Mouse (Mus musculus) layer of hippocampus, adult 18-20 months (tissue): ENCODE measurements around the gene Adprhl1. TPM values are rescaled to one million over a fixed set of nuclear protein-coding genes. Genes with fewer than 3 reads are reported as not detected.

Source experiments
- DNase-seq, 2 experiments: peaks; one replicate each; pipeline ENCODE4 v3.0.0; 2022; ENCODE audit warnings: low spot score in 2 of 2
- total RNA-seq, 2 experiments: library from RNA; stranded (reverse); gene quantifications; 2 replicates each; pipeline ENCODE4 v1.2.3; 2021

Adprhl1 gene
- total RNA-seq, 2 experiments from 2014 or later = 0.74 to 1.8 TPM

DNA sequence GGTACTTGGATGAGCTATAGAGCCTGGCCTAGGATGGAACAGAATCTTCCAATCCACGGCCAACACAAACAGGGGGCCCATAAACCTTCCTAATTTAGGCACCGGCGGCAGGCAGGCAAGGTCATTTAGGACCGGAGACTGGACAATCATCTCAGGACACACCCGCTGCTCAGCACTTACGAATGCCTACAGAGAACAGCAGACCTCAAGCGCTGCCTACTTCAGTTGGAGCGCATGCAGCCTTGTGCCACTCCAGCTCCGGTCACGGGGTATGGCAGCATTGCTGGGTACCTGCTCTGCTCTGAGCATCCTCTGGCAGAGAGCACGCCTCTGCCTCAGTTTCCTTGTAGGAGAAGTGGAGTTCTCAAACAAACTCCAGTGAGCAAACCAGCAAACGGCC is 24.2 kb downstream of the Adprhl1 start:
- no peak for DNase-seq

DNA sequence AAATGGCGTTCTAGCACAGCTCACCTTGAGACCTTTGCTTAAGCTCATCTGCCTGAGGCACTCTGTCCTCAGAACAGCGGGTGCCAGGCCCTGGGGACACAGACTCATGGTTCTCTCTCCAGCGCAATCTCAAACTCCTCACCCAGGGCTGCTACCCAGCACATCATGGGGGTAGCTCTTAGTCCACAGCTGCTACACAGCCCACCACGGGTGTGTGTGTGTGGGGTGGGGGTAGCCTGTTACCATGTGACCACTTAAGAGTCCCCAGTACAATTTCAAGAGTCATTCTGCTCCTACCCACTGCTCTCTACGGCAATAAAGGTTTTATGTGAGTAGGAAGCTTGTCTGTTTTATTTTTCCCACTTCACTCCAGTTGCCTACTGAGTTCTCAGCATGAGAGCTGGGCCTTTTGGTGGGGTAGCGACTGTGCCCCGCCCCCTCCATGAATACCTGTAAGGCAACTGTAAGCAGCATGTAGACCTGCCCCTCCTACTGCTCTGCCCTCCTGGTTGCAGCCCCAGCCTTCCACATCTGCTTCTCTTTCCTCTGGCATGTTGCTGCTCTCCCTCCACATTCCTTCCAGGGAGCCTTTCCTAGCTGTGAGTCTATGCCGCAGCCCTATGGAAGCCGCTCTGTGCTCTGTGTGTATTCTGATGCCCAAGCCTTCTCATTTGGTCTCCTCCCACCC is 24.9 kb downstream of the Adprhl1 start:
- no peak for DNase-seq

DNA sequence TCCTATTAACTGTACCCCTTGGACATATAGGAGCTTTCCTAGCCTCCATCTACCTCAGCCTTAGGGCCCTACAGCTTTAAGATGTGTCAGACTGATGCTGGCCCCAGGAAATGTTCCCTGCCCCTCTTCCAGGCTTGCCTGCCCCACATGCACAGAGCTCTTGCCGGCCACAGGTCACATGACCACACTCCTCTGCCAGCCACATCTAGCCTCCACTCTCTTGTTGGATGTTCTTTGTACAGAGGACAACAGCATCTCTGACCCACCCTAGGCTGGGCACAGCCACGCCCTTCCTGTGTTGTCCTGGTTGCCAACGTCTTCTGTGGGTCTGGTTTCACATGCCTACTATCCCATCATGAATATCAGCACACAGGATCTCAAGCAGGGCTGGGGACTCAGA is 26.8 kb downstream of the Adprhl1 start:
- DNase-seq = no peak

DNA sequence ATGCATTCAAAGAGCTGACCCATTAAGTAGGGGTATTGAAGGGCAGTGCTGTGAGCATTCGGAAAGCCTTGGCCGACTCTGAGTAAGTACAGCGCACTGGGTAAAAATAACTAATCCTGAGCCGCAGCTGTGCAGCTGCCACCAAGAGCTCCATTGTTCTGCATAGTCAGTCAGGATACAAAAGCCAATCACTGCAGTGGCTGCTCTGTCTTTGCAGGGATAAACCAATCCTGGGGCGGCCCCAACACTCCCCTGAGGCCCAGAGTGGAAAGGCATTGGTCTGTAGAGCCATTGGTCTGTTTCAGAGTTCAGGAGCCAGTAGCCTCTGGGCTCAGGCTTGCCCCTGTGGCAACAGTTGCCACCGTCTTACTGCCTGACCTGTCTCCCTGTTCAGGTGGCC is 27.7 kb downstream of the Adprhl1 start:
- peak in 1 of 2 experiments; percentile 42 for DNase-seq

DNA sequence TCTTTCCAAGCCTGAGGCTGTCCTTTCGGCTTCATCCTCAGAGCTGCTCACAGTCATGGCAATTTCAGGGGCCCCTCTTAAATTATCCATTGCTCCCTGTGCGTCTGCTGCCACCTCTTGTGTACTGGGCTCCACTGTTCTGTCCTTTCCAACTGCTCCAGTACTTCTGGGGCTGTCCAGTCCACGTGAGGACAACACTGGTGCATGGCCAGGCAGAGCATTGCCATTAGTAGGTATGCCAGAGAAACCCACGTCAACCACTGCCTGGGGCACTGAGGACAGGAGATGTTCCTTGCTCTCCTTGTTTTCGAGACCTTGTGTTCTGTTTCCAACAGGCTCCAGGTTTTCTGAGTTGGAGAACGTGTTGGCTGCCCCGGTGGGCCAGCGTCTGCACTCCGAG is 29.5 kb downstream of the Adprhl1 start:
- no peak for DNase-seq

DNA sequence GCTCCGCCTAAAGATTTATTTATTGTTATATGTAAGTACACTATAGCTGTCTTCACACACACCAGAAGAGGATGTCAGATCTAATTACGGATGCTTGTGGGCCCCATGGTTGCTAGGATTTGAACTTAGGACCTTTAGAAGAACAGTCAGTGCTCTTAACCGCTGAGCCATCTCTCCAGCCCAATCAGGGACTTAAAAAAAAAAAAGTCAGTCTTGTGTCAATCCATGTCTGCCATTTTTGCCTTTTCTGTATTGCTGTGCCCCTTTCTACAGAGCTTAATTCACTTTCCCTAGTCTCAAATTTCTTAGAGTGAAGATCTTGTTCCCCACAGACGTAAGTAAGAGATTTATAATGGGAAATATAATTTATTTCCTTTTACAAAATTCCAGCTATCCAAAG is 35.5 kb downstream of the Adprhl1 start:
- DNase-seq = no peak

DNA sequence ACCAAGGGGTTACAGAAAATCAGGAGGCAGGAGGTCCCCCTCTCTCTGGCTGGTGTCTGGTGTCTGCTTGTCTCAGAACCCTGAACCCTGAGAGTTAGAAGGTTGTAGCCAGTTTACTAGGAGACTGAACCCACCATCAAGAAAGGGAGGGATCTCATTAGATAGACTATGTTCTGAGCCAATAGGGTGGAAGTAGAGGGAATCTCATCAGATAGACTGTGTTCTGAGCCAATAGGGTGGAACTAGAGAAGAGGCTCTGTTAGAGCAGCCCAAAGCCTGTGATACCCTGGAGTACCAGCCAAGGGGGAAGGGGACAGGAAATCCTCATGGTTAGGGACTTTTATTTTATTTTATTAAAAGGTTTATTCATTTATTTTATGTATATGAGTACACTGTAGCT is 36.0 kb downstream of the Adprhl1 start:
- no peak for DNase-seq

DNA sequence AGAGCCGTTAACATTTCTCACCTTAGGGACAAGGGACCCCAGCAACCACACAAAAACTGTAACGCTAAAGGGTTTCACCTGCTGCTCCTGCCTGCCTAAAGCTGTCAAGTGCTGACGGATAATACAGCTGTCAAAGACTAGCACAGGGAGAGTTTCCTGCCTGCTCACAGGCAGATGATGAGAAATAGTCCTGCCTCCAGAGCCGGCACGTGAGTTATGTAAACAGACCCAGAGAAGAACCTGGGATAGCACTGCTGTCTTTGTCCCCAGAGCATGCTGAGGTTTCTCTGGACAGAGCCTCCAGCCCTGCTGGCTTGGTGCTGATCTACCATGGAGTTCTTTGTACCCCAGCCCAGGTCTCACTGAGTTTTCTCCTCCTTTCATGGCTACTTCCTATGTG is 36.9 kb downstream of the Adprhl1 start:
- no peak for DNase-seq

DNA sequence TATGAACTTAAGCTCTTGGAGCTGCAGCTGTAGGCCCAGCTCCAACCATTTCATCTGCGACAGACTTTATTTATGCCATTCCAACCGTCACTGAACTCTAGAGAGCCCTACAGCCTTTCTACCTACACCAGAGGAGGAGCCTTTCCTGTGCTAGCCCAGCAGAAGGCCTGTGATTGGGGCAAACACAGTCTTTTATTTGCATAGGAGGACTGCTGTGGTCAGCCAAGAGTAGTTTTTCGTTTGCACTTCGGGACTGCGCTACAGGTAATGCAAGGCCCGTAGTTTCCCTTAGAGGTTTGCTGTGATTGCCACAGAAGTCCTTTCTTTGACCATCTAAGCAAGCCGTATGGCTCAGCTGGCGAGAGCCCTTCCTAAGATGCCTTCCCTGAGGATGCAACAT is 37.6 kb downstream of the Adprhl1 start:
- no peak for DNase-seq

DNA sequence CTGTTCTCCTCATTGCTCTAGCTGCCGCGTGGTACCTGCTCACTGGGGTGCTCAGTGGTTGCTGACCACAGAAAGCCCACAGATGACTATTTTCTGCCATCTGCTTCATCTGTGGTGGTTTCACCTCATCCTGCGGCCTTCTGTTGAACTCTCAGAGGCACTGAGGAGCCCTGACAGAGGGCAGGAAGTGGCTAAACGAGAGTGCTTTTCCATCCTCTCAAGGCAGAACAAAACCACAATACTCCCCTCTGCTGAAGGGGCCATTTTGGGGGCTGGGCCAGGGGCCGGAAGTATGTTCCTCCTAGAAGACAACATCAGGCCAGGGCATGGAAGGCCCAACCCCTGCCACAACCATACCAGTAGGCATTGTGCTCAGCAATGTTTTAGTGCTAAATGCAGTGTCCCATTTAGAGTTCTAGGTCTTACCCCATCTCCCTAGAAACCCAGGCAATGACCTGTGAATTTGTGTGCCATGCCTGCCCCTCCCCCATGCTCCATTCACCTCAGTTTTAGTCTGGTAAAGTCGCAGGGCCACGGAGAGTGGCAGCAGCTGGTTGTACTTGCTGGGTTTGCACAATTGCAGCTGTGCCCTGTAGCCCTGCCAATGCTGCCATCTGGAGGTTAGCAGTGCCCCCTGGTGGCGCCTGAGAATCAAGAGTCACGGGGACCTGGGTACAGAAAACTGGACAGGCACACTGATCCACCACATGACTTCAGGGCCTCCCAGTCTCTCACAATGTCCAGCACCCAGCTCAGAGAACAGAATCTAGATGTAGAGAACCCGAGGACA is 40.3 kb downstream of the Adprhl1 start:
- peak; percentile 72 to 90 for DNase-seq

DNA sequence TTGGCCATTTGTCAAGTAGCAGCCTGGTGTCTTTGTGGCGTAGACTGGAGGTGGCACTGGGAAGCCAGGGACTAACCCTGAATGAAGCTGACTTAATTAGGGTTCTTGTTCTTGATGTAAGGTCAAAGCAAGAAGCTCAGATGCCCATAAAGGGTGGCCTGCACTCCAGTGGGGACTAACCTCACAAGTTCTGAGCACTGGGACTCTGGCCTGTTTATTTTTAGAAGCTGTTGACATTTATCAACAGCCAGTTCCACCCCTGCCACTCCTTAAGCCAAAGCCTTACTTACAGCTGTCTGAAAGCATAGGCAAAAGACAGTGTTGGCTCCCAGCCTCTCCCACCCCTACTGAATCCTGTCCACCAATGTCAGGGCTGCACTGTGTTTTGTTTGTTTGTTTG is 44.2 kb downstream of the Adprhl1 start:
- DNase-seq = no peak

DNA sequence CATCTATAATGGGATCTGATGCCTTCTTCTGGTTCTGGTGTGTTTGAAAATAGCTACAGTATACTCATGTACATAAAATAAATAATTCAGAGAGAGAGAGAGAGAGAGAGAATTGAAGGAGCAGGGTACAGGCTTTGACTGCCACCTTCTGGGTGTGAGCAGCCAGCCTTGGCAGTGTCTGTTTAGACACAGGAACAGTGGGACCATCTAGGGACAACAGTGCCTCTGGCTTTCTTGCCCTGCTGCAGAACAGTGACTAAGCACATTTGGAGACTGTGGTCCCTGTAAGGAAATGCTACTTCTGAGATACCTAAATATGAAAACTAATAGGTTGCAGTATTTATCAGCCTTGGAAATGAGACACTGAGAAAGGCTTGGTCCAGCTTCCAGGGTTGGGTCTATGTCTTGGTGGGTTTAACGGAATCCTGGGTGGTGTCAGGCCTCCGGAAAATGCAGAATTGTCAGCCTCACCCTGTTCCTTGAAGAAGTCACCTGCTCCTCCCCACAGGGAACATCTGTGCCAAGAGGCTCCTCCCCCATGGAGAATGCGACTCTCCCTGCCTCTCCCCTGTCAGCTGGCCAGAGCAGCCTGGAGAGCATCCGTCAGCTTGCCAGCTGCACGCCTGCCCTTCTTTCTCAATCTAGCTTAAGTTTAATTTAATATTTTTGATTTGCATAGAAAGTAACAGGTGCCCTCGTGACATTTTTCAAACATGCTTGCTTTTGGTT is 45.2 kb downstream of the Adprhl1 start:
- DNase-seq = no peak

DNA sequence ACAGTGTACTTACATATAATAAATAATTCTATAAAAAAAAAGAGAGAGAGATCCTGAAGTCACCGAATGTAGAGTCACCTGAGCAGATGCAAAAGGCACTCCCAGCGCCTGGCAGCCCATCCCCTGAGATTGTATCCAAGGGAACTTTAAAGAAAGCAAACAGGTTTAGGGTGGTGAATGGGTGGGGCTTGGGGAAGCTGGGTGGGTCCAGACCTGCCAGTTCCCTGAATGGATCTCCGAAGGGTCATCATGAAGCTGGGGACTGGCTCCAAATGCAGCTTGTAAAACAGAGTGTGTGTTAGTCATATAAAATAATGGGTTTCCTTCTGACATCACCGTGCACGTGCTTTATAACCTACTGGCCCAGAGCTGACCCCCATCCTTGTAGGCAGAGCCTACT is 47.7 kb downstream of the Adprhl1 start:
- DNase-seq = no peak

DNA sequence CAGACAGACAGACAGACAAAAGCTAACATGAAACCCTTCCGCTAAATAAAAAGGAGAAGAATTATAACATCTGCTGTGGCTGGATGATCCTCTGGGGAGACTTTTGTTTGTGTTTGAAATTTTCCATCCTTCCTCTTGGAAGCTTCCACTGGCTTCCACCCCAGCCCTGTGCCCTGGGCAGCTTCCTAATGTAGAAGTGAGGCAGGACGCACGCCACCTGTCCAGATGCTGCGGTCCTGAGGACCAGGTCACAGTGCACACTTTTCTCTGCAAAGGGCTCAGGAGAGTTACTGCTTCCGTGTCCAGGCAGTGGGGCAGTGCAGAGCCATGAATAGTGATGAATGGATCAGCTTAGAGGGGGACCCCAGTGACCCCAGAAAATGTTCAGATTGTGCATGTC is 48.7 kb downstream of the Adprhl1 start:
- no peak for DNase-seq

DNA sequence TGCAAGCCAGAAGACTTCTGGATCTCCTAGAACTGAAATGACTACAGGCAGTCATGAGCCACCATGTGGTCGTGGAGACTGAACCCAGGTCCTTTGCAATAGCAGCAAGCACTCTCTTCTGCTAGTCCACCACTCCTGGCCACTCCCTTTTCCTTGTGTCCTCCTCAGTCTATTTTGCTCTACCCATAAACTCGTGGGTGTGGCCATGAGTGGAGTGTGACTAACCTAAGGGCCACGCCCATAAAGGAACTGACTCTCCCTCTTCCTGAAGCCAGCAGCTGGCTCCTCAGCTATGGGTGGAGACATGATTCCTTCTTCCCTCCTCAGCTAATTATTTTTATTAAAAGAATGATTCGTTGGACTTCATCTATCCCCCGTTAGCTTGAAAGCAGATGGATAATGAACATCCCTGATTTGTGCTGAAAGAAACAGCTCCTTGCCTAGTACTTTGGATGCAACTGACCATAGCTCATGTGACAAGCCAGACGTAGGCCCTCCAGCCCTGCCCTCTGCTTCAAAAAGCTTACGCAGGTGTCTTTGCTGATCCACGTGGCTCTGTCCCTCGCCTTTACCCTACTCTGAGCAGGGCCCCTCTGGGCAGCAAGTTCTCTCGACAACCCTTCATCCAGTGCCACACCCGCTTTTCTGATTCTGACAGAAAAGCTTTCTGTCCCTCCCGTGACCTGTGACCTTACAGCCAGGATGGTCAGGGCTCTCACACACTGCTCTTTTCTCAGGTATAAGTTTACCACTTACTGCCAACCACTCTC is 49.4 kb downstream of the Adprhl1 start:
- DNase-seq = no peak

DNA sequence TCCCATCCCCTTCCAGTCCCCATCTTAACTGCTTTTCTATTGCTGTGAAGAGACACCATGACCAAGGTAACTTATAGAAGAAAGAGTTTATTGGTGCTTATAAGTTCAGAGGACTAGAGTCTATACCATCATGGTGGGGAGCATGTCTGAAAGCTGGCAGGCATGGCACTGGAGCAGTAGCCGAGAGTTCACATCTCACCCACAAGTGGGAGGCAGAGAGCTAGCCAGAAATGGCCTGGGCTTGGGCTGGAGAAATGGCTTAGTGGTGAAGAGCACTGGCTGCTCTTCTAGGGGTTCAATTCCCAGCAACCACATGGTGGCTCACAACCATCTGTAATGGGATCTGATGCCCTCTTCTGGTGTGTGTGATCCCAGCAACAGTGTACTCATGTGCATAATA is 50.5 kb downstream of the Adprhl1 start:
- DNase-seq = no peak

DNA sequence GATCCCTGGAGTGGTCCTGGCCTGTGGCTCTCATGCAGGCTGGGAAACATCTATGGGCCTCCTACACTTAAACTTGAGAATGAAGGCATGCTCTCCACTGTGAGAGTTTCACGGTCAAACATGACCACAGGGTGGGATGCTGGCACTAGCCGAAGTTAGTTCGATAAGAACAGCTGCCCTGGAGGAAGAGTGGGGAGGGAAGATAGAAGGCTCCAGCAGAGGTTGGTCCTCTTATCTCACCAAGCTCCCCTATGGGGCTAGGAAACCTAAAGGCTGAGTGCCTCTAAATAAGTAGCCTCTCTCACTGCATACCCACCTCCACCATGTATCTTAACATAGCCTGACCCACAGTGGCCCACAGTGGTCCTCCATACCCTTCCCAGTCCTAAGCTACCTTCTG is 51.2 kb downstream of the Adprhl1 start:
- no peak for DNase-seq

DNA sequence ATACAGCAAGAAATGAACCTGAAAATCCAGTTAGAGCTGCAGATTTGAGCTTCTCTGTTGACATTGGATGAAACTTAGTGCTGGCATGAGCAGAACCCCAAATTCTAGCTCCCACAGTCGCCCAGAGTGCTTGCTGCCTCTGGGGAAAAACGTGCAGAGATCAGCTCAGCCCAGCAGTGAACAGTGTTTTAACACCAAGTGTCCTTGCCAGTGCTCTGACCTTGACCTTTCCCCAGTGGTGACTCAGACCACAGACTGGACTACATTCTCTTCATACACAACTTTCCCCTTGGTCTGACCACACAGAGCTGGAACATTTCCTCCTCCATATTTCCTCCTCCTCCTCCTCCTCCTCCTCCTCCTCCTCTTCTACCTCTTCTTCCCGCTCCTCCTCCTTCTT is 51.9 kb downstream of the Adprhl1 start:
- no peak for DNase-seq

DNA sequence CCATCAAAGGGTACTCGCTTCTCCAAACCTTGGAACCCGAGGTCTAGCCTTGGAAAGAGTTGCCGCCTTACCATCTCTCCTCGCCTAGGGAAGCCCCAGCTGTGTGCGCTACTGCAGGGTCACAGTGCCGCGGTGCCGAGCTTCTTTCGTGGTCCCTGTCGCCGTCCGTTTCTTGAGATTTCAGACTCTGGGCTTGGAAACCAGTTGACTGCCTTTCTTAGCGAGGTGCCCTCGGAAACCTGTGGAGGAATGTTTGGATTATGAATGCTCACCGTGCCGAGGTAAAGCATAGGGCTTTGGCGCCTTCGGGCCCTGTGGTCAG is 53.0 kb downstream of the Adprhl1 start:
- no peak for DNase-seq

DNA sequence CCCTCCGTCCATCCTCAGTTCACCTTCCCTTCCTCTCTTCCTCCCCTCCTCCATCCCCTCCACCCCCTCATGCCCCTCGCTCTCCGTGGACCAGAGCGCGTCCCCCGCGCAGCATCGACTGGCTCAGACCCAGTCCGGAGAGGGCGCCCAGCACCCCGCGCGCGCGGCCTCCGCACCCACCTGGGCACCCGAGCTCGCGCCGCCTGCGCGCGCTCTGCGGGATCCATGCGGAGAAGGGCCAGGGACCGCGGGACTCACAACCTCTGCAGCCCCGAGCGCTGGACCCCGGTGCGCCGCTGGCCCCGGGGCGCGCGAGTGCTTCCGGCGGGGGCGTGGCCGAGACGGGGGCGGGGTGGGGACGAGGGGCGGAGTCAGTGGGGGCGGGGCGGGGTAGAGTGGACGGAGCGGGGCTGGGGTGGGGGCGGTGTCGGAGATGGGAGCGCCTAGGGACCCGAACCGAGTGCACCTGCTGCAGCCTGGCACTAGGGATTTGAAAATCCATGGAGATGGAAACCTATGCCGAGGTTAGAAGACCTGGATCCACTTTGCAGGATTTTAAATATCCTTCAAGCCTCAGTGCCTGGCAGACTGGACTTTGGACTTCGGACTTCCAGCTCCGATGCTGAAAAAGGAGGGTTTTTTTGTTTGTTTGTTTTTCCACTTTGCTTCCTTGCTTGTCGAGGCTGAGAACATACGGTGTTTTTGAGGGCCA is 53.5 kb downstream of the Adprhl1 start, which contains the start of gene Grtp1:
Grtp1 (minus strand) TSS at position 320 of the 712 bp plus-strand sequence.
- no peak for DNase-seq
